Mouse (Mus musculus) large intestine, adult 2 months (tissue): ENCODE measurements around the gene Rgl1. TPM values are rescaled to one million over a fixed set of nuclear protein-coding genes. Genes with fewer than 3 reads are reported as not detected.

Experiments used
- DNase-seq: peaks from one replicate; pipeline ENCODE4 v3.0.0-alpha.2; 2012; ENCODE audit warnings: low read depth, low spot score
- WGBS: fragments of 180-500 bp; shearing (Covaris S2); methylation state at CpG from one replicate; pipeline ENCODE4 v1.1.7; 2018; 5-methylcytosine and 5-hydroxymethylcytosine counted together
- polyA plus RNA-seq: library from polyadenylated mRNA; depleted of rRNA; stranded (reverse); fragments of >200 nt; gene quantifications from 2 replicates; pipeline ENCODE4 v1.2.3, GENCODE M21; 2012

Gene Rgl1
- polyA plus RNA-seq, 1 experiment, result 4.2 TPM

- no peak for DNase-seq
- WGBS, result 65% methylated on average over 9 of the region's 9 CpGs
Measured at GRCm38 (mm10) chr1:152622765-152623211, 143.4 kb downstream of the Rgl1 start.

- DNase-seq, result no peak
- 79% methylated on average over 4 of the region's 4 CpGs for WGBS
Measured at GRCm38 (mm10) chr1:152621624-152622023, 144.5 kb downstream of the Rgl1 start.

- DNase-seq, result no peak
- 82% methylated on average over 9 of the region's 9 CpGs for WGBS
Measured at GRCm38 (mm10) chr1:152619396-152619795, 146.8 kb downstream of the Rgl1 start.

- no peak for DNase-seq
- WGBS, result 94% methylated on average over 3 of the region's 3 CpGs
Measured at GRCm38 (mm10) chr1:152618896-152619295, 147.3 kb downstream of the Rgl1 start.

GRCm38 (mm10) chr1:152618381-152618780 lies 147.8 kb downstream of the Rgl1 start:
- WGBS, result 59% methylated on average over 1 of the region's 1 CpGs
- no peak for DNase-seq

- 43% methylated on average over 10 of the region's 10 CpGs for WGBS
- DNase-seq, result no peak
Measured at GRCm38 (mm10) chr1:152617745-152618342, 148.3 kb downstream of the Rgl1 start.

- DNase-seq, result no peak
Measured at GRCm38 (mm10) chr1:152616777-152617057, 149.4 kb downstream of the Rgl1 start.

GRCm38 (mm10) chr1:152615987-152616776 lies 150.0 kb downstream of the Rgl1 start:
- no peak for DNase-seq

GRCm38 (mm10) chr1:152614743-152615380 lies 151.3 kb downstream of the Rgl1 start:
- WGBS, result 31% methylated on average over 7 of the region's 7 CpGs
- no peak for DNase-seq

More at GRCm38 (mm10) chr1:152615987-152616776, 150.0 kb downstream of the Rgl1 start:
- WGBS, result 71% methylated on average over 10 of the region's 10 CpGs

GRCm38 (mm10) chr1:152613158-152613857 lies 152.8 kb downstream of the Rgl1 start:
- 87% methylated on average over 16 of the region's 16 CpGs for WGBS

GRCm38 (mm10) chr1:152612535-152613157 lies 153.5 kb downstream of the Rgl1 start:
- no peak for DNase-seq
- 78% methylated on average over 12 of the region's 12 CpGs for WGBS

More at GRCm38 (mm10) chr1:152613158-152613857, 152.8 kb downstream of the Rgl1 start:
- no peak for DNase-seq

- WGBS, result 84% methylated on average over 10 of the region's 10 CpGs
- no peak for DNase-seq
Measured at GRCm38 (mm10) chr1:152609547-152609946, 156.6 kb downstream of the Rgl1 start.

GRCm38 (mm10) chr1:152609006-152609405 lies 157.1 kb downstream of the Rgl1 start:
- no peak for DNase-seq
- WGBS, result 62% methylated on average over 7 of the region's 7 CpGs

- 32% methylated on average over 14 of the region's 14 CpGs for WGBS
- DNase-seq, result no peak
Measured at GRCm38 (mm10) chr1:152607765-152608164, 158.4 kb downstream of the Rgl1 start.

- DNase-seq, result no peak
- WGBS, result 90% methylated on average over 11 of the region's 11 CpGs
Measured at GRCm38 (mm10) chr1:152606727-152607126, 159.4 kb downstream of the Rgl1 start.

- WGBS, result 66% methylated on average over 5 of the region's 5 CpGs
- no peak for DNase-seq
Measured at GRCm38 (mm10) chr1:152605895-152606625, 160.1 kb downstream of the Rgl1 start.

- WGBS, result 77% methylated on average over 6 of the region's 6 CpGs
- DNase-seq, result no peak
Measured at GRCm38 (mm10) chr1:152604147-152604546, 162.0 kb downstream of the Rgl1 start.

- 81% methylated on average over 9 of the region's 9 CpGs for WGBS
- no peak for DNase-seq
Measured at GRCm38 (mm10) chr1:152603628-152604027, 162.5 kb downstream of the Rgl1 start.

- 77% methylated on average over 2 of the region's 2 CpGs for WGBS
- DNase-seq, result no peak
Measured at GRCm38 (mm10) chr1:152600494-152600893, 165.7 kb downstream of the Rgl1 start.
